Mouse (Mus musculus) spleen, embryonic (tissue): Measurements from ENCODE around the gene Tgfbr3.
"Not testable (repeated sequence)": the region's sequence is repeated elsewhere in the genome, so short reads cannot be mapped to it uniquely, and the experiment has no call there.

Experiments
- CTCF ChIA-PET: fragments of 350-600 bp; sonication (Branson Sonifier 250); formaldehyde crosslinking; loops from one replicate; lab custom pipeline; 2022; lab: Charles Lee

The Tgfbr3 gene

GRCm38 (mm10) chr5:107243445-107243844 is 46.0 kb downstream of the Tgfbr3 start:
- CTCF ChIA-PET: no interaction called here

GRCm38 (mm10) chr5:107242993-107243392 is 46.4 kb downstream of the Tgfbr3 start:
- CTCF ChIA-PET: no interaction called here

- CTCF ChIA-PET: no interaction called here
Observed at GRCm38 (mm10) chr5:107240276-107240675, 49.2 kb downstream of the Tgfbr3 start.

GRCm38 (mm10) chr5:107237971-107238426 is 51.4 kb downstream of the Tgfbr3 start:
- CTCF ChIA-PET: no interaction called here

- CTCF ChIA-PET: no interaction called here
Observed at GRCm38 (mm10) chr5:107236975-107237374, 52.5 kb downstream of the Tgfbr3 start.

GRCm38 (mm10) chr5:107236039-107236438 is 53.4 kb downstream of the Tgfbr3 start:
- CTCF ChIA-PET: no interaction called here

GRCm38 (mm10) chr5:107233366-107234354 is 55.8 kb downstream of the Tgfbr3 start:
- CTCF ChIA-PET: interaction anchor here (0.6 kb wide), 1 partner anchor 1453 kb away, joined by 7 read pairs; no protein-coding TSS in a partner anchor

GRCm38 (mm10) chr5:107230189-107230588 is 59.2 kb downstream of the Tgfbr3 start:
- CTCF ChIA-PET: no interaction called here

- CTCF ChIA-PET: no interaction called here
Observed at GRCm38 (mm10) chr5:107229037-107229436, 60.4 kb downstream of the Tgfbr3 start.

GRCm38 (mm10) chr5:107227580-107227979 is 61.8 kb downstream of the Tgfbr3 start:
- CTCF ChIA-PET: interaction anchor here (0.6 kb wide), 2 partner anchors 33 to 128 kb away, joined by 3 to 4 read pairs; no protein-coding TSS in a partner anchor

- CTCF ChIA-PET: no interaction called here
Observed at GRCm38 (mm10) chr5:107224820-107225417, 64.5 kb downstream of the Tgfbr3 start.

- CTCF ChIA-PET: no interaction called here
Observed at GRCm38 (mm10) chr5:107224151-107224550, 65.3 kb downstream of the Tgfbr3 start.

- CTCF ChIA-PET: not testable (repeated sequence)
Observed at GRCm38 (mm10) chr5:107223483-107223882, 65.9 kb downstream of the Tgfbr3 start.

GRCm38 (mm10) chr5:107223029-107223428 is 66.4 kb downstream of the Tgfbr3 start:
- CTCF ChIA-PET: no interaction called here

- CTCF ChIA-PET: no interaction called here
Observed at GRCm38 (mm10) chr5:107222670-107223005, 66.8 kb downstream of the Tgfbr3 start.

- CTCF ChIA-PET: no interaction called here
Observed at GRCm38 (mm10) chr5:107221892-107222669, 67.3 kb downstream of the Tgfbr3 start.

GRCm38 (mm10) chr5:107220936-107221335 is 68.5 kb downstream of the Tgfbr3 start:
- CTCF ChIA-PET: no interaction called here

- CTCF ChIA-PET: no interaction called here
Observed at GRCm38 (mm10) chr5:107219883-107220282, 69.5 kb downstream of the Tgfbr3 start.

- CTCF ChIA-PET: no interaction called here
Observed at GRCm38 (mm10) chr5:107219318-107219717, 70.1 kb downstream of the Tgfbr3 start.

- CTCF ChIA-PET: no interaction called here
Observed at GRCm38 (mm10) chr5:107218594-107218993, 70.8 kb downstream of the Tgfbr3 start.

GRCm38 (mm10) chr5:107217139-107217538 is 72.3 kb downstream of the Tgfbr3 start:
- CTCF ChIA-PET: no interaction called here
